In genomic region chr4:116168617-116169352, GRCm38 (mm10) we compare ENCODE assay signal across 8 mouse cellular contexts. TPM values are rescaled to one million over a fixed set of nuclear protein-coding genes. Genes with fewer than 3 reads are reported as not detected.
DNase-seq lines count a peak whose midpoint lies in the region; TF ChIP-seq lines count a peak whose summit lies in the region.
"Had no signal": no experiment of that assay in that cellular context is flagged by ENCODE, and none has a peak within 500 bp of the region (broad histone marks: within the 10 kb centered on the region; RNA-seq: fewer than 3 reads in every experiment).

No protein-coding gene starts in this region.

- no peaks in the 10 kb centered on the region for H3K36me3 ChIP-seq in E14TG2a.4 (ENCODE audit: insufficient read depth, low read length)
- H3K36me3 ChIP-seq in embryonic facial prominence, embryonic 10.5 days (replicated peaks), result no peaks in the 10 kb centered on the region
- H3K36me3 ChIP-seq: heart, embryonic 15.5 days had no signal

- 73% methylated on average over 8 of the region's 8 CpGs for WGBS in embryonic facial prominence, embryonic 10.5 days

- peaks cover 62% of the 10 kb centered on the region for H3K4me1 ChIP-seq in E14TG2a.4 (replicated peaks; ENCODE audit: low read depth, low read length)
- H3K4me1 ChIP-seq in embryonic facial prominence, embryonic 10.5 days, result peaks cover 30% of the 10 kb centered on the region

- TF ChIP-seq CTCF in E14TG2a.4 (conservative IDR thresholded peaks at IDR 0.05; ENCODE audit: low read length), result peak; percentile 50

- H3K27ac ChIP-seq in embryonic facial prominence, embryonic 10.5 days (replicated peaks), result no peak overlapping the region
- H3K27ac ChIP-seq: heart, embryonic 15.5 days had no signal

- H3K4me3 ChIP-seq in E14TG2a.4 (replicated peaks; ENCODE audit: low read length), result no peak overlapping the region
- no peak overlapping the region for H3K4me3 ChIP-seq in embryonic facial prominence, embryonic 10.5 days
- H3K4me3 ChIP-seq: heart, embryonic 15.5 days had no signal

- no peaks in the 10 kb centered on the region for H3K27me3 ChIP-seq in E14TG2a.4 (ENCODE audit: insufficient read depth, low read length)
- no peaks in the 10 kb centered on the region for H3K27me3 ChIP-seq in embryonic facial prominence, embryonic 10.5 days (replicated peaks; ENCODE audit: low read depth, poor library complexity, severe bottlenecking)
- H3K27me3 ChIP-seq: heart, embryonic 15.5 days had no signal

- H3K9me3 ChIP-seq in E14TG2a.4 (ENCODE audit: low read length), result no peaks in the 10 kb centered on the region
- H3K9me3 ChIP-seq in embryonic facial prominence, embryonic 10.5 days, result no peaks in the 10 kb centered on the region
- H3K9me3 ChIP-seq: heart, embryonic 15.5 days had no signal

- intact Hi-C loops in heart, postnatal 10 days (cut with DNase I), result loop anchor here (5.0 kb wide), 1 partner anchor 169 kb away; no protein-coding TSS in a partner anchor

- DNase-seq in adipocyte (ENCODE audit: low spot score), result peak; percentile 65
- peak; percentile 74 for DNase-seq in embryonic facial prominence, embryonic 10.5 days (ENCODE audit: low spot score)
- peak; percentile 75 to 88 for DNase-seq in heart, postnatal 10 days
- DNase-seq in layer of hippocampus, adult 18-20 months (ENCODE audit: low spot score in 2 of 2), result peak; percentile 53 to 88
- DNase-seq in lung, postnatal 14 days, result peak; percentile 88
- peak; percentile 70 for DNase-seq in right cerebral cortex, adult 18-20 months

RNA-seq across cellular contexts. Expression of gene Tspan1, which starts 1.4 kb away (rescaled TPM):
- polyA plus RNA-seq in embryonic facial prominence, embryonic 10.5 days (2016; fragmentation: Nextera tagmentation; extraction: Ambion mirVana), result 0.11 and 0.24 TPM in 2 replicates
- total RNA-seq in heart, postnatal 10 days (2021), result under 1 TPM in 1 of 2 experiments, not detected in 1; 0.14 TPM
- not detected for total RNA-seq in layer of hippocampus, adult 18-20 months (2021)

RNA-seq across cellular contexts. Expression of gene 1700042G07Rik, which starts 4.4 kb away (rescaled TPM):
- polyA plus RNA-seq in embryonic facial prominence, embryonic 10.5 days (2016; fragmentation: Nextera tagmentation; extraction: Ambion mirVana), result not detected in 2 replicates
- not detected for total RNA-seq in heart, postnatal 10 days (2021)
- total RNA-seq in layer of hippocampus, adult 18-20 months (2021), result not detected
- polyA plus RNA-seq: heart, embryonic 15.5 days had no signal

RNA-seq across cellular contexts. Expression of gene Gm49337, which starts 4.4 kb away (rescaled TPM):
- not detected in 2 replicates for polyA plus RNA-seq in embryonic facial prominence, embryonic 10.5 days (2016; fragmentation: Nextera tagmentation; extraction: Ambion mirVana)
- under 1 TPM in 1 of 2 experiments, not detected in 1; 0.96 TPM for total RNA-seq in heart, postnatal 10 days (2021)
- 1 to 10 TPM; 1.5 to 3.6 TPM for total RNA-seq in layer of hippocampus, adult 18-20 months (2021)
- polyA plus RNA-seq: heart, embryonic 15.5 days had no signal

RNA-seq across cellular contexts. Expression of gene Lurap1, which starts 17.6 kb away (rescaled TPM):
- 1.7 and 2.2 TPM in 2 replicates for polyA plus RNA-seq in embryonic facial prominence, embryonic 10.5 days (2016; fragmentation: Nextera tagmentation; extraction: Ambion mirVana)
- total RNA-seq in heart, postnatal 10 days (2021), result 1 to 10 TPM; 4.6 to 5.1 TPM
- 10 to 100 TPM; 22.9 to 24.6 TPM for total RNA-seq in layer of hippocampus, adult 18-20 months (2021)

RNA-seq across cellular contexts. Expression of gene Pomgnt1, which starts 45.1 kb away (rescaled TPM):
- 57.6 and 61.4 TPM in 2 replicates for polyA plus RNA-seq in embryonic facial prominence, embryonic 10.5 days (2016; fragmentation: Nextera tagmentation; extraction: Ambion mirVana)
- 10 to 100 TPM; 78.4 to 81.9 TPM for total RNA-seq in heart, postnatal 10 days (2021)
- 10 to 100 TPM; 67.5 to 68.1 TPM for total RNA-seq in layer of hippocampus, adult 18-20 months (2021)
